Mouse (Mus musculus) midbrain, embryonic 12.5 days (tissue): ENCODE measurements around the gene Ganab. TPM values are rescaled to one million over a fixed set of nuclear protein-coding genes. Genes with fewer than 3 reads are reported as not detected.
A peak's percentile ranks its signal among the peaks of the same experiment; 100 is the strongest.

Experiments used
- ATAC-seq: fragments of 200-750 bp; cut with Nextera tagmentation; 2 replicates; pipeline ENCODE4 v1.8.0; 2017; ENCODE audit warnings: low read depth, moderate TSS enrichment, moderate library complexity; ENCODE audit not compliant: low FRiP score
- H3K27ac ChIP-seq: fragments of 300-500 bp; sonication (generic); replicated peaks from 2 replicates; pipeline ENCODE4 v1.5.1; 2016; ENCODE audit warnings: mild to moderate bottlenecking
- H3K27me3 ChIP-seq: fragments of 300-500 bp; sonication (generic); 2 replicates; pipeline ENCODE4 v1.6.1; 2016; ENCODE audit warnings: mild to moderate bottlenecking
- H3K36me3 ChIP-seq: fragments of 300-500 bp; sonication (generic); 2 replicates; pipeline ENCODE4 v1.6.1; 2016
- H3K4me1 ChIP-seq: fragments of 300-500 bp; sonication (generic); 2 replicates; pipeline ENCODE4 v1.6.1; 2016
- H3K4me2 ChIP-seq: fragments of 300-500 bp; sonication (generic); replicated peaks from 2 replicates; pipeline ENCODE4 v1.6.1; 2016; ENCODE audit warnings: mild to moderate bottlenecking, moderate library complexity
- H3K4me3 ChIP-seq: fragments of 300-500 bp; sonication (generic); 2 replicates; pipeline ENCODE4 v1.5.1; 2016; ENCODE audit warnings: mild to moderate bottlenecking
- H3K9ac ChIP-seq: fragments of 300-500 bp; sonication (generic); replicated peaks from 2 replicates; pipeline ENCODE4 v1.6.1; 2016; ENCODE audit warnings: mild to moderate bottlenecking, moderate library complexity
- H3K9me3 ChIP-seq: fragments of 300-500 bp; sonication (generic); 2 replicates; pipeline ENCODE4 v1.6.1; 2016; ENCODE audit warnings: mild to moderate bottlenecking
- WGBS: fragments of 180-500 bp; shearing (Covaris S2); methylation state at CpG from one replicate; pipeline ENCODE4 v1.1.7; 2016; 5-methylcytosine and 5-hydroxymethylcytosine counted together
- microRNA-seq: library from miRNA; unstranded; fragments of <30 nt; microRNA quantifications from one replicate; pipeline ENCODE4, GENCODE M21; 2017
- polyA plus RNA-seq: library from polyadenylated mRNA; unstranded; fragments of >200 nt; fragmentation: Nextera tagmentation; extraction: Ambion mirVana; gene quantifications from 2 replicates; pipeline ENCODE4 v1.2.1, GENCODE M21; 2016

The Ganab gene
- polyA plus RNA-seq, 1 experiment from 2014 or later: 115 TPM

- peaks cover 65% of the 10 kb centered on the region for H3K36me3 ChIP-seq
- ATAC-seq: no peak
Observed at GRCm38 (mm10) chr19:8954171-8954570, 56.3 kb downstream of the Ganab start.

GRCm38 (mm10) chr19:8962256-8962655 is 64.4 kb downstream of the Ganab start:
- WGBS: 90% methylated on average over 2 of the region's 2 CpGs

More at GRCm38 (mm10) chr19:8954171-8954570, 56.3 kb downstream of the Ganab start:
- Histone ChIP-seq H3K27ac (peak overlapping the region; percentile 91), H3K4me3 (peak overlapping the region; percentile 85), H3K9me3 (no peaks in the 10 kb centered on the region), H3K9ac (peak overlapping the region; percentile 63), H3K27me3 (no peaks in the 10 kb centered on the region), H3K4me2 (peak overlapping the region; percentile 94), H3K4me1 (peaks cover 32% of the 10 kb centered on the region)
- WGBS: 9% methylated on average over 9 of the region's 9 CpGs

GRCm38 (mm10) chr19:8965075-8965474 is 67.2 kb downstream of the Ganab start:
- H3K9me3 ChIP-seq: no peaks in the 10 kb centered on the region
- H3K4me2 ChIP-seq: no peak overlapping the region
- peaks cover 77% of the 10 kb centered on the region for H3K36me3 ChIP-seq
- no peak for ATAC-seq
- H3K27me3 ChIP-seq: no peaks in the 10 kb centered on the region
- H3K4me3 ChIP-seq: no peak overlapping the region
- WGBS: 88% methylated on average over 11 of the region's 11 CpGs
- 0 out of 2 replicates have a peak overlapping the region, but pooled peaks have one; percentile 66 for H3K9ac ChIP-seq
- no peak overlapping the region for H3K27ac ChIP-seq
- peaks cover 24% of the 10 kb centered on the region for H3K4me1 ChIP-seq

More at GRCm38 (mm10) chr19:8962256-8962655, 64.4 kb downstream of the Ganab start:
- H3K4me1 ChIP-seq: peaks cover 10% of the 10 kb centered on the region
- H3K4me3 ChIP-seq: no peak overlapping the region
- ATAC-seq: no peak
- no peaks in the 10 kb centered on the region for H3K9me3 ChIP-seq
- H3K4me2 ChIP-seq: no peak overlapping the region
- H3K27me3 ChIP-seq: no peaks in the 10 kb centered on the region
- H3K9ac ChIP-seq: no peak overlapping the region
- no peak overlapping the region for H3K27ac ChIP-seq
- peaks cover 82% of the 10 kb centered on the region for H3K36me3 ChIP-seq

GRCm38 (mm10) chr19:8965771-8966170 is 67.9 kb downstream of the Ganab start:
- Histone ChIP-seq H3K36me3 (peaks cover 77% of the 10 kb centered on the region), H3K27me3 (no peaks in the 10 kb centered on the region), H3K4me3 (no peak overlapping the region), H3K27ac (peak overlapping the region; percentile 78), H3K9me3 (no peaks in the 10 kb centered on the region), H3K4me1 (peaks cover 24% of the 10 kb centered on the region), H3K4me2 (peak overlapping the region; percentile 54), H3K9ac (peak overlapping the region; percentile 66; the same call in 1 of the 2 replicates)
- no peak for ATAC-seq
- WGBS: 89% methylated on average over 8 of the region's 8 CpGs

GRCm38 (mm10) chr19:8966198-8966589 is 68.3 kb downstream of the Ganab start:
- Histone ChIP-seq H3K4me3 (peak overlapping the region; percentile 63), H3K27ac (peak overlapping the region; percentile 78), H3K4me1 (peaks cover 24% of the 10 kb centered on the region), H3K36me3 (peaks cover 77% of the 10 kb centered on the region), H3K27me3 (no peaks in the 10 kb centered on the region), H3K9me3 (no peaks in the 10 kb centered on the region), H3K9ac (peak overlapping the region; percentile 66), H3K4me2 (peak overlapping the region; percentile 54)
- ATAC-seq: no peak
- WGBS: 52% methylated on average over 5 of the region's 5 CpGs

Small RNA genes within 50 kb of the gene (microRNA-seq; reads per million reads assigned to microRNA genes)
- not detected for gene Mir5136

Other genes starting within 250 kb of the Ganab start
- gene Chrm1, start 234.3 kb upstream of the Ganab start, polyA plus RNA-seq: 0.50 and 0.59 TPM in 2 replicates
- gene Slc3a2, start 174.7 kb upstream of the Ganab start, polyA plus RNA-seq: 138 and 150 TPM in 2 replicates
- 78.5 and 80.7 TPM in 2 replicates for gene Wdr74, start 162.2 kb upstream of the Ganab start, polyA plus RNA-seq
- gene 1700092M07Rik, start 157.4 kb upstream of the Ganab start, polyA plus RNA-seq: 3.3 and 4.5 TPM in 2 replicates
- 121 and 127 TPM in 2 replicates for gene Stx5a, start 156.7 kb upstream of the Ganab start, polyA plus RNA-seq
- gene Nxf1, start 141.0 kb upstream of the Ganab start, polyA plus RNA-seq: 210 and 224 TPM in 2 replicates
- gene Tmem223, start 127.1 kb upstream of the Ganab start, polyA plus RNA-seq: 211 and 214 TPM in 2 replicates
- gene Tmem179b, start 123.6 kb upstream of the Ganab start, polyA plus RNA-seq: 40.4 TPM in 2 replicates
- 34.5 and 35.5 TPM in 2 replicates for gene Taf6l, start 111.7 kb upstream of the Ganab start, polyA plus RNA-seq
- 154 and 160 TPM in 2 replicates for gene Polr2g, start 99.5 kb upstream of the Ganab start, polyA plus RNA-seq
- gene Zbtb3, start 95.5 kb upstream of the Ganab start, polyA plus RNA-seq: 8.3 and 8.8 TPM in 2 replicates
- 65.7 and 69.9 TPM in 2 replicates for gene Ttc9c, start 78.7 kb upstream of the Ganab start, polyA plus RNA-seq
- gene Hnrnpul2, start 78.1 kb upstream of the Ganab start, polyA plus RNA-seq: 6.0 and 6.4 TPM in 2 replicates
- not detected in 2 replicates for gene AC129217.1, start 68.3 kb upstream of the Ganab start, polyA plus RNA-seq
- 68.0 and 68.7 TPM in 2 replicates for gene Bscl2, start 60.6 kb upstream of the Ganab start, polyA plus RNA-seq
- 174 and 180 TPM in 2 replicates for gene Gng3, start 58.9 kb upstream of the Ganab start, polyA plus RNA-seq
- gene Lrrn4cl, start 47.3 kb upstream of the Ganab start, polyA plus RNA-seq: 0.55 and 0.62 TPM in 2 replicates
- 172 and 175 TPM in 2 replicates for gene Ubxn1, start 26.6 kb upstream of the Ganab start, polyA plus RNA-seq
- 59.6 and 63.5 TPM in 2 replicates for gene Uqcc3, start 17.1 kb upstream of the Ganab start, polyA plus RNA-seq
- 92.7 and 97.2 TPM in 2 replicates for gene Lbhd1, start 14.3 kb upstream of the Ganab start, polyA plus RNA-seq
- gene Gm49403, start 14.1 kb upstream of the Ganab start, polyA plus RNA-seq: not detected in 2 replicates
- 81.0 and 87.1 TPM in 2 replicates for gene 1810009A15Rik, start 9.2 kb upstream of the Ganab start, polyA plus RNA-seq
- gene Gm49416, start 9.1 kb upstream of the Ganab start, polyA plus RNA-seq: not detected in 2 replicates
- gene Ints5, start 5.1 kb upstream of the Ganab start, polyA plus RNA-seq: 46.2 and 46.6 TPM in 2 replicates
- 71.9 and 72.5 TPM in 2 replicates for gene B3gat3, start 22.3 kb downstream of the Ganab start, polyA plus RNA-seq
- 2.1 and 2.2 TPM in 2 replicates for gene Rom1, start 31.3 kb downstream of the Ganab start, polyA plus RNA-seq
- 14.9 and 15.8 TPM in 2 replicates for gene Eml3, start 31.5 kb downstream of the Ganab start, polyA plus RNA-seq
- 189 and 192 TPM in 2 replicates for gene Mta2, start 43.8 kb downstream of the Ganab start, polyA plus RNA-seq
- gene Tut1, start 55.8 kb downstream of the Ganab start, polyA plus RNA-seq: 34.0 and 34.2 TPM in 2 replicates
- 338 and 351 TPM in 2 replicates for gene Eef1g, start 69.0 kb downstream of the Ganab start, polyA plus RNA-seq
- 7.6 and 12.2 TPM in 2 replicates for gene Ahnak, start 91.2 kb downstream of the Ganab start, polyA plus RNA-seq
- not detected in 2 replicates for gene Scgb1a1, start 189.9 kb downstream of the Ganab start, polyA plus RNA-seq
- gene Asrgl1, start 237.6 kb downstream of the Ganab start, polyA plus RNA-seq: 14.5 and 15.0 TPM in 2 replicates